Mouse (Mus musculus) liver, embryonic 15.5 days (tissue): Measurements from ENCODE around the gene Cdrt4. TPM values are rescaled to one million over a fixed set of nuclear protein-coding genes. Genes with fewer than 3 reads are reported as not detected.

Experiments used
- ATAC-seq: fragments of 200-750 bp; cut with Nextera tagmentation; 2 replicates; pipeline ENCODE4 v1.8.0; 2017; ENCODE audit warnings: moderate number of reproducible peaks, mild to moderate bottlenecking, moderate library complexity; ENCODE audit not compliant: insufficient read depth
- H3K27ac ChIP-seq: fragments of 300-500 bp; sonication (generic); replicated peaks from 2 replicates; pipeline ENCODE4 v1.5.1; 2015; ENCODE audit warnings: mild to moderate bottlenecking, inconsistent platforms
- H3K27me3 ChIP-seq: fragments of 300-500 bp; sonication (generic); 2 replicates; pipeline ENCODE4 v1.6.1; 2015; ENCODE audit warnings: mild to moderate bottlenecking, inconsistent platforms
- H3K36me3 ChIP-seq: fragments of 300-500 bp; sonication (generic); replicated peaks from 2 replicates; pipeline ENCODE4 v1.6.1; 2015; ENCODE audit warnings: moderate library complexity, mild to moderate bottlenecking, inconsistent platforms
- H3K4me1 ChIP-seq: fragments of 300-500 bp; sonication (generic); replicated peaks from 2 replicates; pipeline ENCODE4 v1.6.1; 2015; ENCODE audit warnings: inconsistent platforms
- H3K4me2 ChIP-seq: fragments of 300-500 bp; sonication (generic); 2 replicates; pipeline ENCODE4 v1.6.1; 2015; ENCODE audit warnings: moderate library complexity, mild to moderate bottlenecking, inconsistent platforms
- H3K4me3 ChIP-seq: fragments of 300-500 bp; sonication (generic); replicated peaks from 2 replicates; pipeline ENCODE4 v1.5.1; 2015; ENCODE audit warnings: mild to moderate bottlenecking, inconsistent platforms
- H3K9ac ChIP-seq: fragments of 300-500 bp; sonication (generic); 2 replicates; pipeline ENCODE4 v1.6.1; 2015; ENCODE audit warnings: moderate library complexity, mild to moderate bottlenecking, inconsistent platforms
- H3K9me3 ChIP-seq: fragments of 300-500 bp; sonication (generic); replicated peaks from 2 replicates; pipeline ENCODE4 v1.6.1; 2016; ENCODE audit warnings: inconsistent platforms
- WGBS: fragments of 180-500 bp; shearing (Covaris S2); methylation state at CpG from one replicate; pipeline ENCODE4 v1.1.7; 2015; ENCODE audit warnings: mixed read lengths; ENCODE audit not compliant: insufficient replicate concordance; 5-methylcytosine and 5-hydroxymethylcytosine counted together
- polyA plus RNA-seq: library from polyadenylated mRNA; unstranded; fragments of >200 nt; fragmentation: Nextera tagmentation; extraction: Ambion mirVana; gene quantifications from 2 replicates; pipeline ENCODE4 v1.2.1, GENCODE M21; 2015

Gene Cdrt4
- not detected in 2 replicates for polyA plus RNA-seq

DNA sequence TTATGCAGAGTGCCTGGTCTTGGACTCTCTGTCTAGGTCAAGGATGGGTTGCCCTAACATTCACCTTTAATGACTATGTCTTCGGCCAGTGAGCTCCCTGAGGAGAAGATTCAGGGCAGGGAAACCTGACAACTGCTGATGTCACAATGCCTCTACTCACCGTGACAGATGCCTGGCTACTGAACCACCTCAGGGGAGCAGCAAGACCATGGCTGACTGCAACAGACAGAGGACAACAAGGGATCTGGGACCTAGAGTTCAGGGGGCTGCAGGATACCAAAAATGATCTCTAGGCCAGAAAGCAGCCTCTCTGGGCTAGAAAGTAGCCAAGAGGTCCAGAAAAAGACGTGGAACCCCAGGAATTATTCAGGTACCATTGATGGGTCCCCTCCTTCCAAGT is at the start of gene Cdrt4:
TSS of gene Cdrt4 (plus strand) at position 182 of the 400 bp plus-strand sequence.
- WGBS: 53% methylated on average over 3 of the region's 3 CpGs
- no peaks in the 10 kb centered on the region for H3K36me3 ChIP-seq
- no peak within 1 kb of the TSS for H3K27ac ChIP-seq
- no peaks in the 10 kb centered on the region for H3K4me1 ChIP-seq
- ATAC-seq: no peak
- H3K27me3 ChIP-seq: no peaks in the 10 kb centered on the region
- no peak within 1 kb of the TSS for H3K4me2 ChIP-seq
- H3K9ac ChIP-seq: no peak within 1 kb of the TSS
- H3K9me3 ChIP-seq: no peaks in the 10 kb centered on the region
- no peak within 1 kb of the TSS for H3K4me3 ChIP-seq

GRCm38 (mm10) chr11:62901699-62902323 is 49.2 kb upstream of the Cdrt4 start:
- ATAC-seq: no peak
- Histone ChIP-seq H3K9me3 (no peaks in the 10 kb centered on the region), H3K27ac (no peak overlapping the region), H3K36me3 (no peaks in the 10 kb centered on the region), H3K9ac (no peak overlapping the region), H3K4me3 (no peak overlapping the region), H3K4me1 (no peaks in the 10 kb centered on the region), H3K27me3 (no peaks in the 10 kb centered on the region), H3K4me2 (no peak overlapping the region)
- whole genome bisulfite sequencing: 31% methylated on average over 12 of the region's 12 CpGs

DNA sequence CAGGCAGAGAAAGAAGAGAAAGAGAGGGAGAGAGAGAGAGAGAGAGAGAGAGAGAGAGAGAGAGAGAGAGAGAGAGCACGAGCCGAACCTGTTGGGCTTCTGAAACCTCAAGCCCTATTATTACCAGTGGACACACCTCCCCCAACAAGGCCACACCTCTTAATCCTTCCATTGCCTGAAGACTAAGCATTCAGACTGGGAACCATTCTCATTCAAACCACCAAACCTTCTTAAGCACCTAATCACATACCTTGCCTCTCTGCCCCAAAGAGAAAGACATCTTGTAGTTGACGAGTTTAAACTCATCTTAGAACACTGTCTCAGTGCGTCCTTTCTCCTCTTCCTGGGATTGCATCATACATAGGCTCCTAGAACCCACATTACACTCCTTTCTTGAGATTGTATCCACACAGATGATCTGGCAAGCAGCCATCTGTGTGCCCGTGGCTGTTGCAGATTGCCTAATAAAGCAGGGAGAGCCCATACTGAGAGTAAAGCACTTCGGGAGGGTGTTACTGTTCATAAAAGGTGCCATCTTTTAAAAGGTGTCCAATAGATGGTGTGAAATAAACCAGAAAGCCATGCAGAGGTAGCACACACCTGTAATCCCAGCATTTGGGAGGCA is 47.0 kb upstream of the Cdrt4 start:
- H3K4me3 ChIP-seq: no peak overlapping the region
- WGBS: 53% methylated on average over 6 of the region's 6 CpGs
- no peak overlapping the region for H3K27ac ChIP-seq
- H3K27me3 ChIP-seq: no peaks in the 10 kb centered on the region
- H3K4me2 ChIP-seq: no peak overlapping the region
- H3K9me3 ChIP-seq: no peaks in the 10 kb centered on the region
- H3K9ac ChIP-seq: no peak overlapping the region
- H3K4me1 ChIP-seq: no peaks in the 10 kb centered on the region
- no peaks in the 10 kb centered on the region for H3K36me3 ChIP-seq
- no peak for ATAC-seq

- no peak overlapping the region for H3K9ac ChIP-seq
- H3K36me3 ChIP-seq: no peaks in the 10 kb centered on the region
- H3K4me2 ChIP-seq: no peak overlapping the region
- peaks cover 4% of the 10 kb centered on the region; the same call in 1 of the 2 replicates for H3K27me3 ChIP-seq
- 39% methylated on average over 3 of the region's 3 CpGs for WGBS
- H3K4me1 ChIP-seq: no peaks in the 10 kb centered on the region
- H3K4me3 ChIP-seq: no peak overlapping the region
- no peak for ATAC-seq
- no peaks in the 10 kb centered on the region for H3K9me3 ChIP-seq
- H3K27ac ChIP-seq: no peak overlapping the region
Measured at GRCm38 (mm10) chr11:62909720-62910306, 41.2 kb upstream of the Cdrt4 start.

DNA sequence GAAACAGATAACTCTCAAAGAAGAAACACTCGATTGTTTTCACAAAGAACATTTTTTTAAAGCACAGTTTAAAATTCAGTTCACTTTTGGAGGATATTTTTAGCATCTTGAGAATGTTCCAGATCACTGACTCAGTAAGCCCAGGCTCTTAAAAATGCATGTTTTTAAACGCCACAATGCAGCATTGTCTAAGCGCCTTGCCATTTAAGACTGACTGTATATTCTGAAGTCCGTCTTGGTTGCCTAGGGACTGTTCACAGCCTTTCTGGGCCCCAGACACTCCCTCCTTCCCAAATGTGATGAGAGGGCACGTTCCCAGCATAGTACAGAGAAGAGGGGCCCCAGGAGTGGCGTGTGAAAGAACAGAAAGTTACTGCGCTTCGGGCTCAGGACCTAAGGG is 39.6 kb upstream of the Cdrt4 start:
- ATAC-seq: no peak
- WGBS: 52% methylated on average over 8 of the region's 8 CpGs
- Histone ChIP-seq H3K9me3 (no peaks in the 10 kb centered on the region), H3K27ac (no peak overlapping the region), H3K36me3 (no peaks in the 10 kb centered on the region), H3K4me2 (no peak overlapping the region), H3K4me3 (no peak overlapping the region), H3K9ac (no peak overlapping the region), H3K4me1 (0 out of 2 replicates have a peak, but pooled peaks cover 5% of the 10 kb centered on the region), H3K27me3 (peaks cover 4% of the 10 kb centered on the region; the same call in 1 of the 2 replicates)

GRCm38 (mm10) chr11:62913141-62913540 is 37.9 kb upstream of the Cdrt4 start:
- WGBS: 56% methylated on average over 2 of the region's 2 CpGs
- Histone ChIP-seq H3K4me2 (no peak overlapping the region), H3K4me3 (no peak overlapping the region), H3K36me3 (no peaks in the 10 kb centered on the region), H3K4me1 (0 out of 2 replicates have a peak, but pooled peaks cover 5% of the 10 kb centered on the region), H3K27me3 (peaks cover 4% of the 10 kb centered on the region; the same call in 1 of the 2 replicates), H3K9me3 (no peaks in the 10 kb centered on the region), H3K27ac (no peak overlapping the region), H3K9ac (no peak overlapping the region)
- no peak for ATAC-seq

DNA sequence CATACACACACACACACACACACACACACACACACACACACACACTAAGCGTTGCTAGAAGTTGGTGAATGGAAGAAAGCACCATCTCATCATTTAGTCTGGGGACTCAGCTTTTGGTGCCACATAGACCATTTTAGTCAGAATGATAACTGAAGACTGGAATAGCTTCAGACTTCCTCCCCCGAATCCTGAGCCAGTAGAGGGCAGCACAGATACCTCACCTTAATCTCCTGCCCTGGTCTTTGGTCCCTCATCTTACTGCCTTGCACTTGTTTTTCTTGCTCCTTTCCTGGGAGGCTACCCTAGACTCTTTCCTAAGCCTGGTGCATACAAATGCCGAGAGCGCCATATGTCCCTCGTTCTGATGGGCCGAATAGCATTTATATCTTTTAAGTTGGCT is 36.5 kb upstream of the Cdrt4 start:
- no peaks in the 10 kb centered on the region for H3K36me3 ChIP-seq
- H3K9me3 ChIP-seq: no peaks in the 10 kb centered on the region
- 0 out of 2 replicates have a peak, but pooled peaks cover 5% of the 10 kb centered on the region for H3K4me1 ChIP-seq
- H3K9ac ChIP-seq: no peak overlapping the region
- peaks cover 2% of the 10 kb centered on the region; the same call in 1 of the 2 replicates for H3K27me3 ChIP-seq
- no peak overlapping the region for H3K4me3 ChIP-seq
- no peak overlapping the region for H3K4me2 ChIP-seq
- no peak for ATAC-seq
- no peak overlapping the region for H3K27ac ChIP-seq
- WGBS: 44% methylated on average over 6 of the region's 6 CpGs

- WGBS: 41% methylated on average over 2 of the region's 2 CpGs
- no peak overlapping the region for H3K4me3 ChIP-seq
- H3K4me1 ChIP-seq: 0 out of 2 replicates have a peak, but pooled peaks cover 5% of the 10 kb centered on the region
- no peak overlapping the region for H3K9ac ChIP-seq
- H3K9me3 ChIP-seq: no peaks in the 10 kb centered on the region
- no peak for ATAC-seq
- no peak overlapping the region for H3K4me2 ChIP-seq
- no peaks in the 10 kb centered on the region for H3K27me3 ChIP-seq
- no peaks in the 10 kb centered on the region for H3K36me3 ChIP-seq
- H3K27ac ChIP-seq: no peak overlapping the region
Measured at GRCm38 (mm10) chr11:62915486-62915885, 35.5 kb upstream of the Cdrt4 start.

DNA sequence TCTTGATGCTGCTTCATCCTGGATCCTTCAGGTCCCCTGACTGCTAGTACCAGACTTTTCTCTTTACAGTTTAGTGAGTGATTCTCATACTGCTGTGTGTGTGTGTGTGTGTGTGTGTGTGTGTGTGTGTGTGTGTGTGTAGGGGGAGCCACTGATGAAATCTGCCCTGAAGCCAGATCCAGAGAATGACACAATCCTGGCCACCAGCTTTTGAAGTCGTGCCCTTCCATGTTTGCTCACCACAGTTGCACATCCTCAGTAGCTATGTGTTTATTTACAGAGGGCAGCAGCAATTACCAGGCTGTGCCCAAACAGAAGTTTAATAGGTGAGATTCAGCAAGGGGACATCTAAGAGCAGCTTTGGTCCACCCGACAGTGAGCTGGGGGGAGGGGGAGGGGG is 34.2 kb upstream of the Cdrt4 start:
- Histone ChIP-seq H3K9ac (no peak overlapping the region), H3K9me3 (no peaks in the 10 kb centered on the region), H3K36me3 (no peaks in the 10 kb centered on the region), H3K4me2 (no peak overlapping the region), H3K4me3 (no peak overlapping the region), H3K27ac (no peak overlapping the region), H3K4me1 (0 out of 2 replicates have a peak, but pooled peaks cover 5% of the 10 kb centered on the region), H3K27me3 (no peaks in the 10 kb centered on the region)
- WGBS: 5% methylated on average over 2 of the region's 2 CpGs
- ATAC-seq: peak; percentile 40; the same call in 1 of the 2 replicates

- Histone ChIP-seq H3K27me3 (no peaks in the 10 kb centered on the region), H3K4me2 (no peak overlapping the region), H3K9ac (no peak overlapping the region), H3K4me3 (no peak overlapping the region), H3K27ac (no peak overlapping the region), H3K36me3 (no peaks in the 10 kb centered on the region), H3K4me1 (0 out of 2 replicates have a peak, but pooled peaks cover 5% of the 10 kb centered on the region), H3K9me3 (no peaks in the 10 kb centered on the region)
- ATAC-seq: no peak
- WGBS: 54% methylated on average over 6 of the region's 6 CpGs
Measured at GRCm38 (mm10) chr11:62919946-62920742, 30.8 kb upstream of the Cdrt4 start.

DNA sequence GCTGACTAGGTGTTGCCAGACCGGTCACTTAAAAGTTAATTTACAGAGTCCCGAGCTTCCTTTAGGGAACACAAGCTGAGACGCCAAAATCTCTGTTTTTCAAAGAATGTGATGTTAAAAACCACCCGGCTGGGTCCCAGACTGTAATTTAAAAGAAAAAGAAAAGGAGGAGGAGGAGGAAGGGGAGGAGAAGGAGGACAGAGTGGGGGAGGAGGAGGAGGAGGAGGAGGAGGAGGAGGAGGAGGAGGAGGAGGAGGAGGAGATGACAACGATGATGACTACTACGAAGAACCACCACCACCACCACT is 30.3 kb upstream of the Cdrt4 start:
- ATAC-seq: no peak
- Histone ChIP-seq H3K27ac (no peak overlapping the region), H3K27me3 (no peaks in the 10 kb centered on the region)

More for the DNA sequence above, 30.3 kb upstream of the Cdrt4 start:
- Histone ChIP-seq H3K4me1 (no peaks in the 10 kb centered on the region), H3K4me3 (no peak overlapping the region), H3K9me3 (no peaks in the 10 kb centered on the region), H3K9ac (no peak overlapping the region), H3K36me3 (no peaks in the 10 kb centered on the region), H3K4me2 (0 out of 2 replicates have a peak overlapping the region, but pooled peaks have one; percentile 40)
- 17% methylated on average over 6 of the region's 6 CpGs for WGBS
